Mouse (Mus musculus) liver, postnatal 0 days (tissue): ENCODE data around the gene Tmem203.

Source experiments
- CTCF ChIP-seq: sonication (generic); IDR thresholded peaks from 2 replicates; pipeline ENCODE4 v1.5.1; 2016; ENCODE audit warnings: antibody characterized with exemption, low read depth
- EP300 ChIP-seq: IDR thresholded peaks from 2 replicates; pipeline ENCODE4 v1.6.1; 2016; ENCODE audit warnings: antibody characterized with exemption, low read depth, mild to moderate bottlenecking

DNA sequence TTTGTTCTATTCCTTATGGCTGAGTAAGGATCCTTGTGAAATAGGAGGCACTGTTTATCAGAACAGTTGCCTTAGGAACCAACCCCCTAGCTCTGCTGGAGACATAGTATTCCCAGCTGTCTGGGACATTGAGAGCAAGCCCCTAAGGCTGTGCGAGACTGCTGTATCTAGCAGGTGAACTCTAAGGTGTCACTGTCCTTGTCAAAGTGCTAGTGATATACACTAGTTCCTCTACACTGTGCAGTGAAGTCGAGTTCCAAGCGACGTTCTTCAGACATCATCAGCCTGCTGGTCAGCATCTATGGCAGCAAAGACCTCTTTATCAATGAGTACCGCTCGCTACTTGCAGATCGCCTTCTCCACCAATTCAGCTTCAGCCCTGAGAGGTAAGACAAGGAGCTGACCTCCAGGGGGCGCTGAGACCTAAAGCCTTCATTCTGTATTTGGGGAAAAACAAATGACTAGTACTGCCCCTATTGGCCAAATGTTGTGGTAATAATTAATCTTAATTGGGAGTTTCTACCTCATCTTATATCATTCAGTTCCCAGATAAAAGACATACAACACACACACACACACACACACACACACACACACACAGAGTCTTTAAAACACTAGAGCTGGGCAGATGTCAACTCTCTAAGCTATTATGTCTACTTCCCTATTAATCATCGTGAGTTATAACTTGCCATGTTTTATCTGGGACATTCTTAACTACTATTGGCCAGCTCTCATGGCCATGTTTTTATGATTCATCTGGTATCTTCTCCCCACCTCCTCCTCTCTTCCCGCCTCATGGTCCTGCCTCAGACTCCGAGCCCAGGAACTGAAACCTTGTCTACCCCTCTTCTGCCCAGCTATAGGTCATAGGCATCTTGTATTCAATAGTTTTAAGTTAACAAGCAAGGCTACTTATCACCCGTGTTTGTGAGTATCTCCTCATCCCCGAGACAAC lies 24.0 kb downstream of the Tmem203 start:
- TF ChIP-seq CTCF: peak; percentile 92
- TF ChIP-seq EP300: no peak
